Mouse (Mus musculus): ENCODE measurements around the gene Hapln1.

DNA sequence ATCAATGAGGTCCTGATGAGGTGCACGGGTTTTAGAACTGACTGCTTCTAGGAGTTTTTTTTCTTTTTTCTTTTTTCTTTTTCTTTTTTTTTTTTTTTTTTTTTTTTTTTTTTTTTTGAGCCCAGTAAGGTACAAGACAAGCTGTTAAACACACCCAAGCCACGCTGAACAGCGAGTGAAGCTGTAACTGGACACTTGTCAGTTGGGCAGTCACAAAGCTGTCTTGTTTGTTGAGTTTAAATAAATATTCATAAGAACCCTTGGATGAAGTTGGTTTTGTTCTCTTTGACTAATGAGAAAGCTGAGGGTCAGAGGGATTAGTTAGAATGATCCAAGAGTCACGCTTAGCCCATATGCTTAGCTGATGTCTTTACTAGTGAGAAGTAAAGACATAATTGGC, 55.5 kb downstream of the Hapln1 start:
- TF ChIP-seq GATA1 (IDR thresholded peaks at IDR 0.05; ENCODE audit: low read length) (no peak), TAL1 (IDR thresholded peaks at IDR 0.05; ENCODE audit: low read length) (no peak)
